Mouse (Mus musculus) spleen, adult 2 months (tissue): ENCODE data around the gene Igf2bp3.

Source experiments
- CTCF ChIP-seq: fragments of 200-500 bp; IDR thresholded peaks from 2 replicates; pipeline ENCODE4 v1.5.1; 2011; ENCODE audit warnings: mild to moderate bottlenecking, inconsistent platforms; ENCODE audit not compliant: insufficient read depth, insufficient read length, insufficient replicate concordance; ENCODE audit errors: extremely low read depth
- POLR2A ChIP-seq: fragments of 200-500 bp; IDR thresholded peaks from 2 replicates; pipeline ENCODE4 v1.6.1; 2011; ENCODE audit warnings: low read depth, low read length, inconsistent platforms

DNA sequence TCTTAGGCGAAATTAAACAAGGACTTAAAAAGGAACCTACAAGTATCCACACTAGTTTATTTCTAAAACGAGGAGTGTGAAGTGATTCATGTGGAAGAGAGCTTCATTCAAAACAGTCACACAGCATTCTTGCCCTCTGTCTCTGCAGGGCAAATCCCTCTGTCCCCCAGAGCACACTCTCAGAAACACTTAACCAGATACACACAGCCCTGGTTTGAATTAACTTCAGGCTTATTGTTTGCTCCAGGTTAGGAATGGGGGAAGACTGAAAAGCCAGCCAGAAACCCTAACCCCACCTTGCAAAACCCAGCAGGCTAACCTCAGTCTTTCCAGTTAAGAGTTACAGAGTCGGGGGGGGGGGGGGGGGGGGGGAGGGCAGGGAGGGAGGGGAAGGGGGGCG, 2.6 kb downstream of the Igf2bp3 start:
- TF ChIP-seq POLR2A, result no peak
- TF ChIP-seq CTCF, result no peak
